Mouse (Mus musculus) liver, adult 2 months (tissue): ENCODE data around the gene Megf11.

Source experiments
- CTCF ChIP-seq: fragments of 200-500 bp; IDR thresholded peaks from 2 replicates; pipeline ENCODE4 v1.5.1; 2011; ENCODE audit warnings: low read depth, low read length, control low read depth
- POLR2A ChIP-seq: fragments of 200-500 bp; IDR thresholded peaks from 2 replicates; pipeline ENCODE4 v1.6.1; 2011; ENCODE audit warnings: low read length, control low read depth; ENCODE audit not compliant: insufficient read depth; ENCODE audit errors: extremely low read depth

- no peak for TF ChIP-seq POLR2A
- TF ChIP-seq CTCF, result no peak
These were observed 239.1 kb downstream of the Megf11 start for GRCm38 (mm10) chr9:64624536-64624935.
